Mouse (Mus musculus) layer of hippocampus, adult 11-12 months (tissue): ENCODE results near the gene Ipo5.

ENCODE experiments used
- DNase-seq: peaks from one replicate; pipeline ENCODE4 v3.0.0; 2022; ENCODE audit warnings: low spot score

Gene Ipo5

GRCm38 (mm10) chr14:120910733-120911324 lies at the start of gene Ipo5:
Gene Ipo5 (plus strand): TSS chr14:120911224.
- DNase-seq: peak; percentile 96

GRCm38 (mm10) chr14:120863205-120863604 lies 47.8 kb upstream of the Ipo5 start:
- DNase-seq: no peak

- no peak for DNase-seq
Measured at GRCm38 (mm10) chr14:120864896-120865295, 46.1 kb upstream of the Ipo5 start.

- DNase-seq: no peak
Measured at GRCm38 (mm10) chr14:120866573-120866972, 44.5 kb upstream of the Ipo5 start.

- no peak for DNase-seq
Measured at GRCm38 (mm10) chr14:120867121-120867520, 43.9 kb upstream of the Ipo5 start.

- DNase-seq: no peak
Measured at GRCm38 (mm10) chr14:120868494-120868893, 42.5 kb upstream of the Ipo5 start.

- no peak for DNase-seq
Measured at GRCm38 (mm10) chr14:120870736-120871135, 40.3 kb upstream of the Ipo5 start.

- no peak for DNase-seq
Measured at GRCm38 (mm10) chr14:120874397-120874796, 36.6 kb upstream of the Ipo5 start.

GRCm38 (mm10) chr14:120875144-120875543 lies 35.9 kb upstream of the Ipo5 start:
- no peak for DNase-seq

GRCm38 (mm10) chr14:120875811-120876388 lies 35.1 kb upstream of the Ipo5 start:
- no peak for DNase-seq

- DNase-seq: no peak
Measured at GRCm38 (mm10) chr14:120877147-120877546, 33.9 kb upstream of the Ipo5 start.

- DNase-seq: no peak
Measured at GRCm38 (mm10) chr14:120879026-120879425, 32.0 kb upstream of the Ipo5 start.

GRCm38 (mm10) chr14:120880601-120881000 lies 30.4 kb upstream of the Ipo5 start:
- DNase-seq: no peak

GRCm38 (mm10) chr14:120881054-120881453 lies 30.0 kb upstream of the Ipo5 start:
- DNase-seq: no peak

- no peak for DNase-seq
Measured at GRCm38 (mm10) chr14:120888681-120889080, 22.3 kb upstream of the Ipo5 start.

GRCm38 (mm10) chr14:120892369-120892768 lies 18.7 kb upstream of the Ipo5 start:
- no peak for DNase-seq

GRCm38 (mm10) chr14:120896613-120897012 lies 14.4 kb upstream of the Ipo5 start:
- no peak for DNase-seq

GRCm38 (mm10) chr14:120898876-120899275 lies 12.1 kb upstream of the Ipo5 start:
- DNase-seq: no peak

GRCm38 (mm10) chr14:120909396-120909795 lies 1.6 kb upstream of the Ipo5 start:
- no peak for DNase-seq

- peak; percentile 31 for DNase-seq
Measured at GRCm38 (mm10) chr14:120910320-120910719, 704 bp upstream of the Ipo5 start.

GRCm38 (mm10) chr14:120911388-120911901 lies 421 bp downstream of the Ipo5 start:
- peak; percentile 17 for DNase-seq

- no peak for DNase-seq
Measured at GRCm38 (mm10) chr14:120912090-120912710, 1.2 kb downstream of the Ipo5 start.

GRCm38 (mm10) chr14:120912916-120913315 lies 1.9 kb downstream of the Ipo5 start:
- DNase-seq: no peak
